Mouse (Mus musculus) C3H10T1/2 (cell line): ENCODE measurements around the gene Olfr1260. TPM values are rescaled to one million over a fixed set of nuclear protein-coding genes. Genes with fewer than 3 reads are reported as not detected.

ENCODE experiments used
- polyA plus RNA-seq, 2 experiments: library from polyadenylated mRNA; unstranded; fragments of >200 nt; fragmentation: generic; extraction: Trizol; gene quantifications; one replicate each; pipeline ENCODE4 v1.2.1; 2012; ENCODE audit warnings: missing spikeins in 2 of 2

Gene Olfr1260
- polyA plus RNA-seq = not detected

GRCm38 (mm10) chr2:89974184-89974583 is at the start of gene Olfr1260:
Olfr1260 (plus strand) TSS chr2:89974340.

GRCm38 (mm10) chr2:89927009-89927408 is 47.1 kb upstream of the Olfr1260 start, which contains the start of gene Olfr1258:
Olfr1258 (plus strand) TSS chr2:89927309.

GRCm38 (mm10) chr2:89948564-89948963 is 25.6 kb upstream of the Olfr1260 start, which contains the start of gene Olfr1259:
Olfr1259 (minus strand) TSS chr2:89948664.

GRCm38 (mm10) chr2:89990921-89991320 is 16.8 kb downstream of the Olfr1260 start, which contains the start of gene Olfr1261:
Olfr1261 (plus strand) TSS chr2:89991221.

GRCm38 (mm10) chr2:89999845-90000244 is 25.7 kb downstream of the Olfr1260 start, which contains the start of gene Olfr1262:
Olfr1262 (plus strand) TSS chr2:90000145.

GRCm38 (mm10) chr2:90011831-90012230 is 37.7 kb downstream of the Olfr1260 start, which contains the start of gene Olfr1263:
Olfr1263 (plus strand) TSS chr2:90012131.

GRCm38 (mm10) chr2:90025477-90025876 is 51.3 kb downstream of the Olfr1260 start, which contains the start of gene Olfr1264:
Olfr1264 (minus strand) TSS chr2:90025577.

Other genes with a start within 250 kb of the Olfr1260 start
- gene Olfr1252, start 249.3 kb upstream of the Olfr1260 start, polyA plus RNA-seq = not detected
- not detected for gene Olfr1253, start 217.2 kb upstream of the Olfr1260 start, polyA plus RNA-seq
- gene Olfr1254, start 180.7 kb upstream of the Olfr1260 start, polyA plus RNA-seq = not detected
- not detected for gene Olfr1255, start 162.3 kb upstream of the Olfr1260 start, polyA plus RNA-seq
- not detected for gene Olfr1256, start 132.8 kb upstream of the Olfr1260 start, polyA plus RNA-seq
- gene Olfr48, start 126.1 kb upstream of the Olfr1260 start, polyA plus RNA-seq = not detected
- not detected for gene Olfr1257, start 95.9 kb upstream of the Olfr1260 start, polyA plus RNA-seq
- not detected for gene Olfr1258, start 47.0 kb upstream of the Olfr1260 start, polyA plus RNA-seq
- gene Olfr1259, start 25.7 kb upstream of the Olfr1260 start, polyA plus RNA-seq = not detected
- not detected for gene Olfr1261, start 16.9 kb downstream of the Olfr1260 start, polyA plus RNA-seq
- not detected for gene Olfr1262, start 25.8 kb downstream of the Olfr1260 start, polyA plus RNA-seq
- gene Olfr1263, start 37.8 kb downstream of the Olfr1260 start, polyA plus RNA-seq = not detected
- not detected for gene Olfr1264, start 51.2 kb downstream of the Olfr1260 start, polyA plus RNA-seq
- not detected for gene Olfr1265, start 61.0 kb downstream of the Olfr1260 start, polyA plus RNA-seq
- not detected for gene Olfr140, start 89.3 kb downstream of the Olfr1260 start, polyA plus RNA-seq
- gene Olfr1269, start 147.1 kb downstream of the Olfr1260 start, polyA plus RNA-seq = not detected
- gene Olfr32, start 168.0 kb downstream of the Olfr1260 start, polyA plus RNA-seq = not detected
- not detected for gene Olfr1270, start 178.8 kb downstream of the Olfr1260 start, polyA plus RNA-seq